Mouse (Mus musculus): ENCODE results near the gene Rdh7.
A peak's percentile ranks its signal among the peaks of the same experiment; 100 is the strongest.
"Not testable (repeated sequence)": the region's sequence is repeated elsewhere in the genome, so short reads cannot be mapped to it uniquely, and the experiment has no call there.

Gene Rdh7

DNA sequence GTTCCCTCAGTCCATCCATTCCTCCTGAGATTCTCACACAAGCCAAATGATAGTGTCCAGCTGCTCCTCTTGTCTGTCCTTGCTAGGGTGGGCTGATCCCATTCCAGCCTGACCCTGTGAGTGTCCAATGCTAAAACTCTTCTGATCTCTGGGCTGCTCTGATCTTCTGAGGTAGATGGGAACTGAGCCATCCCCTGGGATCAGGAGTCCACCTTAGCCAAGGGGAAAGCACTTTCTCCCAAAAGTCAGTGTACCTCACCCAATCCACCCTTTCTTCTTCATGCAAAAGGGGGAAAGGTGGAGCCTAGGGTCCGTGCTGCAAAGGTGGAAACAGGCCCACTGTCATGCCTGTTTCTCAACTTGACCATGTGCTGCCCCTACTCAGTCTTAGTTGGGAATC lies 2.9 kb upstream of the Rdh7 start:
- no peak for DNase-seq

DNA sequence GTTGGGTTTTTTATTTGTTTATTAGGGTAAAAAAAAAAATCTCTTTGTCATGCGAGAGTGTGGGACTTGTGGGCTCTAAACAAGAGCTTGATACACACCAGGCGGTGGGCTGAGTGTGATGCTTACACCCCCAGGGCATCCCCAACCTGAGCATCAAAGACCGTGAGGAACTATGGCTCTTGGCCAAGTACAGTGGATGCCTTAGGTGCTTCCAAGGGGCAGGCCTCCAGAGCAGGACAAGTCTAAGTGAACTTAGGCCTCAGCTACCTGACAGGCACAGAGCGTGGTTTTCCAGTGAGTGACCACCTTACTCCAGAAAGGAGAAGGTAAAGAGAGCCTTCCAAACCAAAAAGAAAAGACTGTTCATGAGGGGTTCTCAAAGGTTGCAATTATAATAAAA lies 1.6 kb downstream of the Rdh7 start:
- no peak for DNase-seq

DNA sequence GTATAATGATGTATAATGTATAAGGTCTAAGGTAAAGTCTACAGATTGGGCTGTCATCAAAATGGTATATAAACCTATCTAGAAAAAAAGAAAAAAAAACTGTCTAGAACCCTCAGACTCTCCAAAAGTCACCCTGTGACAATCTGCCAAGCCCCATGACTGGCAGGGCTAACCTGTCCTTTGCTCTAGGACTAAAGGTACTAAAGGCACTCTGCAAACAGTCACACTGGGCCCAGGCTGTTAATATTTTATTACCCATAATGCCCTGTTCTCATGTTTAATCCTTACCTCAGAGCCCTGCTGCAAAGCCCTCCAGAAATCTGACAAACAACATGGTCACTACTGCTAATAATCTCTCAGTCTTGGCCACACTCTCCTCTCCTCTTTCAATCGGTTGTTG lies 2.1 kb downstream of the Rdh7 start:
- DNase-seq, result no peak

DNA sequence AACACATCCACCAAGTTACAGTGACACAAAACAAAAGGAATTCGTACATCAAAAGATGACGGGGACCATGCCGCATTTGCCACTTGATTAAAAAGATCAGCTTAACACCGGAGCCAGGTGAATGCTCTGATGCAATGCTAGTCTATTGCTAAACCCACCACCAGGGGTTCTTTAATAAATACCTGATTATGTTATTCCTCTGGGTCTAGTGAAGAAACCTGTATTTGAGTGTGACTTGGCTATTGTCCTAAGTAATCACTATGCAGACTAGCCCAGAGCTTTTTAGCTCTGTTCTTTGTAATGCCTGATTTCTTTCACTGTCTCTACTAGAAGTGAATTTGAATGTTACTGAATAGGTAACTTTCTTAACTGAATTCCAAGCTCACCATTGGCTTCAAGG lies 7.6 kb downstream of the Rdh7 start:
- no peak for DNase-seq

DNA sequence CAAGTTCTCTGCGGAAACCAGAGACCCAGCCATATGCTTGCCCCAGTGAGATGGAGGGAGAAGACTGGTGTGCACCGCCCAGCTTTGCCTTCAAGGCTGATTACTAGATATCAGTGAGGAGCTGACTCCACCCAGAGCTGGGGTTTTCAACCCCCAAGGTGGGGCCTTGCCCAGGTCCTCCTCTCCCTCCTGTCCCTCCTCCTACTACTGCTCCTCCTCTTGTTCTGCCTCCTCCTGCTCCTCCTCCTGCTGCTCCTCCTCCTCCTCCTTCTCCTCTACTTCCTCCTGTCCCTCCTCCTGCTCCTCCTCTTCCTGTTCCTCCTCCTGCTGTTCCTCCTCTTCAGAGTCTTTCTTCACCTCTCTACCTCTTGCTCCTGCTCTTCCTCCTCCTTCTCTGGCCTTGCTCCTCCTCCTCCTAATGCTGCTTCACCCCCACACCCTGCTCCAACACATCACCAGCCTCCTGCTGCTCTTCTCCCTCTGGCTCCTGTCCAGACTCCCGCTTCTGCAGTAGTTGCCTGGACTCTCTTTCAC lies 9.4 kb downstream of the Rdh7 start:
- no peak for DNase-seq

DNA sequence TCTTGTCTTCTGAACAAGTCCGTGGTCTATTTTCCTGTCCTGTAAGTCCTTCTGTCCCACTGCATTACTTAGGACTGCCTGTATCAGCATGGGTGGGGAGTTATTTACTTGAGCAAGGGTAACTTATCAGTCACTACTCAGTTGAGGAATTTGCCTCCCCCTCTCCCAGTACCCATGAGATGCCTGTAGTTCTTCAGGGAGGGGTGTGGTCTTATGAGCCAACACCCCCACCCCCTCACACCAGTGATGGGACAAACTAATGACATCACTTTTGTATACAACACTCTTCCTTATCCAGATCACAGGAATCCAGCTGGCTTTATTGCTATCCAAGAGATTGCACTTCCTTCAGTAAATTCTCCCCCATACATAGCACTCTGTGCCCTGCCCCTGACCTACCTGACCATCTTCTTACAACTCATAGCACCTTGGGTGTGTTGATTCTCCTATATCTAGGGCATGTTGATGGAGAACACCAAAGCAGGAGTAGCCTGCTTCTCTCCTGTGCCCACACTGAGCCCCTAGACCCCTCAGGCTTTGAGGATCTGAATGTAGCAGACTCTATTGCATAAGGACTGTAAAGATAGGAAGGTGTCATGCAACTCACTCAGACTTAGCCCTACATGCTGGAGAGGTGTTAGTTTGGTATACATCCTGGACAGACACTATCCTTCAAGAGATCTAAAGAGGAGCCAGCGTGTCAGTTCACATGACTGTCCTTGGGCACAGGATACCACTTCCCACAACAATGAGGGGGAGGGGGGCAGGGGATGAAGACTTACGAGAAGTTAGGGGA lies 10.2 kb downstream of the Rdh7 start:
- DNase-seq, result no peak

DNA sequence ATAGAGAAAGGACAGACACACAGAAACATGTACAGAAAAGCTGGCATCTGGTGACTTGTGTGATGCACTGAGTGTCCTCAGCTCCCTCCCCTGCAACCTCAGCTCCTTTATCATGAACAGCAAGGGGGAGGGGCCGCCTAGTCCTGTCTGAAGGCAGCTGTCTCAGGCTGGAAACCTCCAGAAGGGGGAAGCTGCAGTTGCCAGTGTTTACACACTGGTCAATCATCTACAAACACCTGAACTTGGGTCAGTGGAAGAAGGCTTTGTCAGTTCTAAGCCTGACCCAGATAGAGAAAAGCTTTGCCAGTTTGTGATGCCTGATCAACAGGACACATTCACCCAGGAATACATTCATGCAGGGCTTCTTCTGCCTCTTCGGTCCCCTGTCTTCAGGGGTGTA lies 10.9 kb downstream of the Rdh7 start:
- no peak for DNase-seq

DNA sequence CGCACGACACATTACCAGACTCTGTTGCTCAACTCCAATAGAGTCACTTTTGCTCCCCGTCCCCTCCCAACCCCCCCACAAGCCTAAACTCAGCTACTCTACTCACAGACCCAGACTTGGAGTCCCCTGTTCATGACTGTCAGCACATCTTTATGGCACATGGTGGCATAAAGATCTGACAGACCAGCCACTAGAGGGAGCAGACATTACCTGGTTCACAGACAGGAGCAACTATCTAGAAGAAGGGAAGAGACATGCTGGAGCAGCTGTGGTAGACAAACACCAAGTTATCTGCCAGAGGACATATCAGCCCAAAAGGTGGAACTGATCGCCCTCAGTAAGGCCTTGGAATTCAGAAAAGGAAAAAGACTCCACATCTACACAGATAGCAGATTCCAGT lies 16.1 kb downstream of the Rdh7 start:
- no peak for DNase-seq

DNA sequence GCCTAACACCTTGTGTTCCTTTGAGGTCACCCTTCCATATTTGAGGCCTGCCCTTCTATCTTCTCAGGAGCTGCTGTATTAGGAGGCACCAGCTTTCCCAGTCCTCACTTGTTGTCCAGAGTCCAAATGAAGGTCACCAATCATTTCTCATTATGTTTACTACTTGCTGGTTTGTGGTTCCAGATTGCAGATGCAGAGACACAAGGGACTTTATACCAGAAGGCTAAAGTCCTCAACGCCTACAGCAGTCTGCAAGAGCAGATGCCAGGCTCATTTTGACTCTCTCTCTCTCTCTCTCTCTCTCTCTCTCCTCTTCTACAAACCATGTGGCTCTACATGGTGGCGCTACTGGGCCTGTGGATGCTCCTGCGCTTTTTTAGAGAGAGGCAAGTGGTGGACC lies 22.4 kb downstream of the Rdh7 start, which contains the start of gene Rdh16f2:
Gene Rdh16f2, plus strand, starts transcription at position 243 of the 400 bp plus-strand sequence.
- DNase-seq, result no peak

DNA sequence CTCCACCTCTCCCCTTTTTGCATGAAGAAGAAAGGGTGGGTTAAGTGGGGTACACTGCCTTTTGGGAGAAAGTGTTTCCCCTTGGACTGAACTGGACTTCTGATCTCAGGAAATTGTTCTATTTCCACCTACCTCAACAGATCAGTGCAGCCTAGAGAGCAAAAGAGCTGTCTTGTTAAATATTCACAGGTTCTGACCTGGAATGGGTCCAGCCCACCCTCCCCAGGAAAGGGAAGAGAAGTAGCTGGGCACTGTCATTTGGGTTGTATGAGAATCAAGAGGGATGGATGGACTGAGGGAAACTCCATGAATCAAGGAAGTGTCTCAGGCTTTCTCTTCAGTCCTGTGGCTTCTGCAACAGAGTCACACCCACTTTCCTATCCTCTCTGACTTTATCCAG lies 23.7 kb downstream of the Rdh7 start:
- DNase-seq, result no peak

DNA sequence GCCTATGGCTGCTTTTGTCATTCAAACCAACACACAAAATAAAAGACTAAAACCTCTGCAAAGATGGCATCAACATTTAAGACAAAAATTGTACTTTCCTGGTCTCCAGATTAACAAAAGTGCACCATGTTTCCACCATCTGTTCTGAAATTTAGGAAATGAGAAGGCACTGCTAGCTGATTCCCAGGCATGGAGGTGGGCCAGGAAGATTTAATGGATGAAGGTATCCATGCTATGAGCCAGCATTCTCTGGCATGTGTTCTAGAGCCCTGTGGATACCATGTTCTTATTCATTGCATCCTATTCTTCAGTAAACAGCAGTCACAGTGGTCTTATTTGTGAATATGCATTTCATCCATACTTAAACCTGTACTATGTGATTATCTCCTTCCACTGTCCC lies 32.2 kb downstream of the Rdh7 start:
- DNase-seq, result peak; percentile 32

DNA sequence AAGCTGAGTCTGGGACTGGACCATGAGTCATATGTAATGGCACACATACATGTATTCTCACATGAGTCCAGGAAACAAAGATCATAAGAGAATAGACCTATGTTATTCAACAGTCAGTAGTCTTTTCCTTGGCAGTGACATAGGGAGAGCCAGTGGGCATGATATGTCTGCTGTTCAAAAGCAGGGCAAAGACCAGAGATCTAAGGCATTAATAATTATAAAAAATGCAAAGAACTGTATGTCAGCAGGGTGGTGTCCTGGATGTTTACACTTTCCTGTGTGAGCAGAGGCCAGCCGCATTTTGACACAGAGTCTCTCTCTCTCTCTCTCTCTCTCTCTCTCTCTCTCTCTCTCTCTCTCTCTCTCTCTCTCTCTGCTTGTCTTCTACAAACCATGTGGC lies 39.0 kb downstream of the Rdh7 start, which contains the start of gene Rdh19:
Gene Rdh19, plus strand, starts transcription at position 301 of the 400 bp plus-strand sequence.
- no peak for DNase-seq

DNA sequence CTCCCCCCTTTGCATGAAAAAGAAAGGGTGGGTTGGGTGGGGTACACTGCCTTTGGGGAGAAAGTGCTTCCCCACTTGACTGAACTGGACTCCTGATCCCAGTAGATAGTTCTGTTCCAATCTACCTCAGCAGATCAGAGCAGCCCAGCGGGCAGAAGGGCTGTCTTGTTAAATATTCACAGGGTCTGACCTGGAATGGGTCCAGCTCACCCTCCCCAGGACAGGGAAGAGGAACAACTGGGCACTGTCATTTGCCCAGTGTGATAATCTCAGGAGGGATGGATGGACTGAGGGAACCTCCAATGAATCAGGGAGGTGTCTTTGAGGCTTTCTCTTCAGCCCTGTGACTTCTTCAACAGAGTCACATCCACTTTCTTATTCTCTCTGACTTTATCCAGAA lies 40.5 kb downstream of the Rdh7 start:
- DNase-seq, result no peak

DNA sequence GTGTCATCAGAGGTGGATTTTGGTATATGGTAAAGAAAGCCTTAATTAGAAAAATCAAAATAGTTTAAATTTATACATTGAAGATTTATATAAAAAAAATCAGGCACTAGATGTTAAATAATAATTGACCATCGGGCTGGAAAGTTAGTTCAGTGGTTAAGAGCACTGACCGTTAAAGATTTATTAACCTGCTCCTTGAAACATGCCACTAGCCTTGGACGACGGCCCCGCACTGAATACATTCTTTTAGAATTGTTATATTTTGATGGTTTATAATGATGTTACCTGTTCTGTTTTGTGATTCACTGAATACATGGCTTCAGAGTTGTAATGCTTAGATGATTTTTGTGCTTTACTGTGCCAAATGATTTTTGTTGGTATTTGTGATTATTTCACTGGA lies 42.7 kb downstream of the Rdh7 start:
- not testable (repeated sequence) for DNase-seq

DNA sequence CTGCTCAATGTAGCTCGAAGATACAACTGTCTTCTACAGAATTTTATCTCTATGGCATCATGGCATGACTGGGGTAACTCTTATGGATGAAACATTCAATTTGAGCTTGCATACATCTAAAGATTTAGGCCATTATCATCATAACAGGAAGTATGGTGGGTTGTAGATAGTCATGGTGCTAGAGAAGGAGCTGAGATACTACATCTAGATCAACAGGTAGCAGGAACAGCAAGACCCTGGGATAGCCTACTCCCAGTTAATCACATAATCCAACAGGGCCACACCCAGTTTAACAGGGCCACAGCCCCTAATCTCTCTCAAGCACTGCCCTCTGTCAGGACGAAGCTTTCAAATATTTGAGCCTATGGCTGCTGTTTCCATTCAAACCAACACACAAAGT lies 47.8 kb downstream of the Rdh7 start:
- no peak for DNase-seq

DNA sequence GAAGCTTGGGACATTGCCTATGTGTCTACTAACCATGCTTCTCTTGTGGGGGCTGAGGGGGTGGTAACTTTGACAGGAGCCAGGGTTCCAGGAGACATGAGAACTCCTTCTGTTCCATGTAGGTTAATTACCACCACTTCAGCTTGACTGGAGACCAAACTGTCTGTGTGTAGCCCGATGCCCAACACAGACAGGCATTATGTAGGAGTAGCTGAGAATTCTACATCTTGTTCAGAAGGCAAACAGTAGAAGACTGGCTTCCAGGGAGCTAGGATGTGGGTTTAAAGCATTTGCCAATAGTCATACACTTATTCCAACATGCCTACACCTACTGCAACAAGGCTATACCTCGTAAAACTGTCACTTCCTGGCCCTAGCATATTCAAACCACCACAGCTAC lies 50.1 kb downstream of the Rdh7 start:
- DNase-seq, result no peak

DNA sequence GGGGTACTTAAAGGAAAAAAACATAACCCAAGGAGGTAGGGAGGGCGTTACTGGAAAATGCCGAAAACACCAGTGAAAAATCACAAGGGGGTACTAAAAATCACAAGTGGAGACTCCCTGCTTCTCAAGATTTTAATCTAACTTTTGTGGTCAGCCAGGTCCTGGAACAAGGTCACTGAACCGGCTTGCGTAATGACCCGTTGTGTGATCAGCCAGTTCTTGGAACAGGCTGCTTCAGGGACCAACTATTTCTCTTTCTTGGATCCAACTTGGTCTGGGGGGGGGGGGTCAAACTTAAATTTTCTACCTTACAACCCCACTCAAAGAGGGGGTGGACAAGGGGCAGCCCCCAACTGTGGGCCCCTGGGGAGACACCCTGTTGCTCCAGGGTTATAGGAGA lies 50.8 kb downstream of the Rdh7 start:
- DNase-seq, result not testable (repeated sequence)

DNA sequence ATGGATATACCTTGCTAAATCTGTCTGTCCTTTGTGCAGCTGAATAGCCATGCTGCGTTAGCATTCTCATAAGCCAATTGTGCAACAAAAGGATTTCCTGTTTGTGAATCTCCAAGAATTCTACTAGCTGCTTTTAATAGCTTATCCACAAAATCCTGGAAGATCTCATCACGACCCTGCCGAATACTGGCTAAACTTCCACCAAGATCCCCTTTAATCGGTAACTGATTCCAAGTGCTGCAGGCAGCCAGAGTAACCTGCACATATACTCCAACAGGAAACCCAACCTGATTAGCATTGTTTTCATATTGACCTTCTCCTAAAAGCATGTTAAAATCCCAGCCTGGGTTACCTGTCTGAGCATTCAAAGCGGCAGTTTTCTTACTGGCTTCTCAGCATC lies 53.3 kb downstream of the Rdh7 start:
- no peak for DNase-seq

DNA sequence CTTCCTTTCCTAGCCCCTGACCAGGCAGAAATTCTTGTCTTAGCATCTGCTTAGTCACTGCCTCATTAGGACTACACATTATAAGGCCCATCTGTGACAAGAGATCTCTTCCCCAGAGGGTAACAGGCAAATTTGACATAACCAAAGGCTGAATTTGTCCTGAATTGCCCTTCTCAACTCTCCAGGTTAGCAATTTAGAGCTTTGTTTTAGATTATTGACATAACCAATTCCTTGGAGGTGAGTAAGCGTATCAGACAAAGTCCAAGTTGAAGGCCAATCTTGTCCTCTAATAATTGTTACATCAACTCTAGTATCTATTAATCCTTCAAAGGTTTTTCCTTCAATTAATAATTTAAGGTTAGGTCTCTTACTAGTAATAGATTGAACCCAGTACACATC lies 54.4 kb downstream of the Rdh7 start:
- DNase-seq, result not testable (repeated sequence)
